ENCODE assay signal across 8 mouse cellular contexts in genomic region chr14:62457420-62458181, GRCm38 (mm10). TPM values are rescaled to one million over a fixed set of nuclear protein-coding genes. Genes with fewer than 3 reads are reported as not detected.
DNase-seq lines count a peak whose midpoint lies in the region; ATAC-seq and TF ChIP-seq lines count a peak whose summit lies in the region.

No protein-coding gene starts in this region.

- no peaks in the 10 kb centered on the region for H3K27me3 ChIP-seq in embryonic facial prominence, embryonic 11.5 days (ENCODE audit: control insufficient read depth, insufficient read depth, low read length)
- H3K27me3 ChIP-seq in kidney, adult 2 months (replicated peaks; ENCODE audit: control insufficient read depth, insufficient read depth, low read length), result no peaks in the 10 kb centered on the region
- H3K27me3 ChIP-seq in limb, embryonic 10.5 days (ENCODE audit: low read depth, poor library complexity, severe bottlenecking), result no peaks in the 10 kb centered on the region
- no peaks in the 10 kb centered on the region for H3K27me3 ChIP-seq in midbrain, embryonic 16.5 days (ENCODE audit: control insufficient read depth, insufficient read depth, low read depth, low read length)

- no peak overlapping the region for H3K9ac ChIP-seq in embryonic facial prominence, embryonic 11.5 days (replicated peaks; ENCODE audit: low read length)
- peak overlapping the region; percentile 43; the same call in 1 of the 2 replicates for H3K9ac ChIP-seq in midbrain, embryonic 16.5 days (ENCODE audit: low read depth, low read length)

- H3K9me3 ChIP-seq in embryonic facial prominence, embryonic 11.5 days (replicated peaks; ENCODE audit: control insufficient read depth, low read length), result no peaks in the 10 kb centered on the region
- H3K9me3 ChIP-seq in limb, embryonic 10.5 days (replicated peaks), result no peaks in the 10 kb centered on the region
- H3K9me3 ChIP-seq in midbrain, embryonic 16.5 days (replicated peaks; ENCODE audit: control insufficient read depth, low read length, poor library complexity, severe bottlenecking), result no peaks in the 10 kb centered on the region

- peak; percentile 93 for TF ChIP-seq CTCF in kidney, adult 2 months (conservative IDR thresholded peaks at IDR 0.05; ENCODE audit: insufficient read depth, insufficient read length, low read depth, low read length)

- 0 out of 2 replicates have a peak, but pooled peaks have one; percentile 39 for ATAC-seq in embryonic facial prominence, embryonic 11.5 days (replicated peaks; ENCODE audit: insufficient number of reproducible peaks, low FRiP score, low TSS enrichment, low read depth)
- peak; percentile 87 for ATAC-seq in midbrain, embryonic 16.5 days

- H3K4me2 ChIP-seq in embryonic facial prominence, embryonic 11.5 days (ENCODE audit: low read depth, low read length), result no peak overlapping the region
- H3K4me2 ChIP-seq in midbrain, embryonic 16.5 days (ENCODE audit: low read length), result peak overlapping the region; percentile 37

- no peaks in the 10 kb centered on the region for H3K36me3 ChIP-seq in embryonic facial prominence, embryonic 11.5 days (replicated peaks; ENCODE audit: control insufficient read depth, insufficient read depth, low read depth, low read length)
- no peaks in the 10 kb centered on the region for H3K36me3 ChIP-seq in kidney, adult 2 months (ENCODE audit: control insufficient read depth, insufficient read depth, low read length)
- no peaks in the 10 kb centered on the region for H3K36me3 ChIP-seq in limb, embryonic 10.5 days
- no peaks in the 10 kb centered on the region for H3K36me3 ChIP-seq in midbrain, embryonic 16.5 days (ENCODE audit: control insufficient read depth, insufficient read depth, low read length)

- H3K4me1 ChIP-seq in embryonic facial prominence, embryonic 11.5 days (ENCODE audit: control insufficient read depth, insufficient read depth, low read length), result no peaks in the 10 kb centered on the region
- no peaks in the 10 kb centered on the region for H3K4me1 ChIP-seq in kidney, adult 2 months (ENCODE audit: control insufficient read depth, insufficient read depth, low read length)
- no peaks in the 10 kb centered on the region for H3K4me1 ChIP-seq in limb, embryonic 10.5 days
- H3K4me1 ChIP-seq in midbrain, embryonic 16.5 days (ENCODE audit: control insufficient read depth, insufficient read depth, low read length), result peaks cover 11% of the 10 kb centered on the region; the same call in 1 of the 2 replicates

- TF ChIP-seq POLR2A in kidney, adult 2 months (IDR thresholded peaks at IDR 0.05; ENCODE audit: low read depth, low read length), result no peak

- no peak overlapping the region for H3K27ac ChIP-seq in embryonic facial prominence, embryonic 11.5 days (replicated peaks; ENCODE audit: low read depth, low read length)
- H3K27ac ChIP-seq in kidney, adult 2 months (ENCODE audit: insufficient read depth, low read depth, low read length), result no peak overlapping the region
- no peak overlapping the region for H3K27ac ChIP-seq in limb, embryonic 10.5 days
- H3K27ac ChIP-seq in midbrain, embryonic 16.5 days (ENCODE audit: low read length), result no peak overlapping the region

- no peak overlapping the region for H3K4me3 ChIP-seq in embryonic facial prominence, embryonic 11.5 days (ENCODE audit: low read depth, low read length)
- H3K4me3 ChIP-seq in kidney, adult 2 months (ENCODE audit: insufficient read depth, low read depth, low read length), result no peak overlapping the region
- no peak overlapping the region for H3K4me3 ChIP-seq in limb, embryonic 10.5 days
- H3K4me3 ChIP-seq in midbrain, embryonic 16.5 days (ENCODE audit: low read depth, low read length), result no peak overlapping the region

- peak; percentile 45 for DNase-seq in 3134 (ENCODE audit: extremely low read depth, insufficient read length, low spot score)
- DNase-seq in adrenal gland, postnatal 25 days, result peak; percentile 87
- DNase-seq in embryonic facial prominence, embryonic 11.5 days (ENCODE audit: low spot score), result peak; percentile 91
- DNase-seq in heart, adult 8-10 months (ENCODE audit: low spot score), result peak; percentile 85
- peak; percentile 89 for DNase-seq in kidney, adult 2 months
- peak; percentile 87 for DNase-seq in limb, embryonic 10.5 days (ENCODE audit: low spot score)
- DNase-seq in spleen, adult 18-20 months, result peak; percentile 29 to 77

- WGBS in embryonic facial prominence, embryonic 11.5 days, result 19% methylated on average over 22 of the region's 22 CpGs
- WGBS in kidney, adult 2 months, result 14% methylated on average over 22 of the region's 22 CpGs
- 23% methylated on average over 22 of the region's 22 CpGs for WGBS in limb, embryonic 10.5 days
- WGBS in midbrain, embryonic 16.5 days, result 16% methylated on average over 22 of the region's 22 CpGs

RNA-seq across cellular contexts. Expression of gene Gucy1b2, which starts 1.5 kb away (rescaled TPM):
- 0.90 and 1.3 TPM in 2 replicates for total RNA-seq in adrenal gland, postnatal 25 days (2021)
- polyA plus RNA-seq in embryonic facial prominence, embryonic 11.5 days (2014; fragmentation: Nextera tagmentation; extraction: Ambion mirVana), result not detected in 2 replicates
- under 1 TPM in 1 of 4 experiments, not detected in 3; 0.28 TPM for total RNA-seq in heart, adult 8-10 months (2022)
- polyA plus RNA-seq in kidney, adult 2 months (2012; rRNA removed), result 0.03 and 0.05 TPM in 2 replicates
- 0.05 and 0.21 TPM in 2 replicates for polyA plus RNA-seq in limb, embryonic 10.5 days (2016; fragmentation: Nextera tagmentation; extraction: Ambion mirVana)
- polyA plus RNA-seq in midbrain, embryonic 16.5 days (2015; fragmentation: Nextera tagmentation; extraction: Ambion mirVana), result 0.44 and 0.55 TPM in 2 replicates
